ENCODE assay signal across 8 mouse cellular contexts in the genomic region with DNA sequence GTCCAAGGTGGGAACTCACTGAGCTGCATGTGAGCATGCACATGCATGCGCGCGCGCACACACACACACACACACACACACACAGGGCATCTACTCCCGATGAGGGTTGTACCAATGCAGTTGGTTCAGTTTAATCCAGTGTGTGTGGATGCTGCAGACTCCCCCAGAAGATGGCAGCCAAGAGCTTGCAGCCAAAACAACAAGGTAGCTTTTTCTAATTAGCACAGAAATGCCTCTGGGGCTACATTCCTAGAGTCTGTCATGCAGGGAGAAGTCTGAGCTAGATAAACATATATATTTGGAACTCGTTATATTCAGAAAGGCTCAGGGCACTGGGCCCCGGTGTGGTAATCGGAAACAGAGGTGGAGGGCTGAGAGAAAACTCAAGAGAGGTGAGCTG.
A peak's percentile ranks its signal among the peaks of the same experiment; 100 is the strongest.
DNase-seq lines count a peak whose midpoint lies in the region; ATAC-seq and TF ChIP-seq lines count a peak whose summit lies in the region.

No protein-coding gene starts in this region.

- peak overlapping the region; percentile 57; the same call in 1 of the 2 replicates for H3K27ac ChIP-seq in embryonic facial prominence, embryonic 14.5 days (replicated peaks; ENCODE audit: low read depth, low read length)
- H3K27ac ChIP-seq in hindbrain, embryonic 14.5 days: no peak overlapping the region

- H3K4me2 ChIP-seq in embryonic facial prominence, embryonic 14.5 days (ENCODE audit: low read depth, low read length): peak overlapping the region; percentile 21; the same call in 1 of the 2 replicates
- no peak overlapping the region for H3K4me2 ChIP-seq in hindbrain, embryonic 14.5 days (replicated peaks)

- H3K36me3 ChIP-seq in E14TG2a.4 (ENCODE audit: insufficient read depth, low read length): no peaks in the 10 kb centered on the region
- no peaks in the 10 kb centered on the region for H3K36me3 ChIP-seq in embryonic facial prominence, embryonic 14.5 days (ENCODE audit: control insufficient read depth, insufficient read depth, low read length)
- H3K36me3 ChIP-seq in hindbrain, embryonic 14.5 days (replicated peaks; ENCODE audit: control insufficient read depth, insufficient read depth): no peaks in the 10 kb centered on the region

- TF ChIP-seq CTCF in E14TG2a.4 (conservative IDR thresholded peaks at IDR 0.05; ENCODE audit: low read length): peak; percentile 37

- peak; percentile 36 to 71 for DNase-seq in adrenal gland, postnatal 36 days
- DNase-seq in embryonic facial prominence, embryonic 14.5 days (ENCODE audit: low spot score): peak; percentile 90
- peak; percentile 73 for DNase-seq in hindbrain, embryonic 14.5 days (ENCODE audit: low spot score)
- peak; percentile 56 to 66 for DNase-seq in layer of hippocampus, postnatal 36 days
- DNase-seq in lung, postnatal 4 days: peak; percentile 45 to 57
- peak; percentile 59 for DNase-seq in right cerebral cortex, postnatal 25 days
- DNase-seq in c-Kit-positive CD71-positive TER-119-positive erythroid progenitor cells, embryonic 14.5 days (ENCODE audit: low spot score): no peak

- peaks cover 9% of the 10 kb centered on the region for H3K4me1 ChIP-seq in E14TG2a.4 (replicated peaks; ENCODE audit: low read depth, low read length)
- peaks cover 17% of the 10 kb centered on the region for H3K4me1 ChIP-seq in embryonic facial prominence, embryonic 14.5 days (ENCODE audit: control insufficient read depth, insufficient read depth, low read length)
- H3K4me1 ChIP-seq in hindbrain, embryonic 14.5 days (replicated peaks; ENCODE audit: control insufficient read depth, insufficient read depth, low read length): peaks cover 19% of the 10 kb centered on the region; the same call in 1 of the 2 replicates

- H3K9ac ChIP-seq in embryonic facial prominence, embryonic 14.5 days (ENCODE audit: low read depth, low read length): no peak overlapping the region
- H3K9ac ChIP-seq in hindbrain, embryonic 14.5 days: no peak overlapping the region

- H3K9me3 ChIP-seq in E14TG2a.4 (ENCODE audit: low read length): no peaks in the 10 kb centered on the region
- no peaks in the 10 kb centered on the region for H3K9me3 ChIP-seq in embryonic facial prominence, embryonic 14.5 days (ENCODE audit: control insufficient read depth, low read length)
- no peaks in the 10 kb centered on the region for H3K9me3 ChIP-seq in hindbrain, embryonic 14.5 days (ENCODE audit: control insufficient read depth, low read length)

- peaks cover 4% of the 10 kb centered on the region; the same call in 1 of the 2 replicates for H3K27me3 ChIP-seq in E14TG2a.4 (ENCODE audit: insufficient read depth, low read length)
- no peaks in the 10 kb centered on the region for H3K27me3 ChIP-seq in embryonic facial prominence, embryonic 14.5 days (replicated peaks; ENCODE audit: control insufficient read depth, insufficient read depth, low read length)
- no peaks in the 10 kb centered on the region for H3K27me3 ChIP-seq in hindbrain, embryonic 14.5 days (ENCODE audit: control insufficient read depth, insufficient read depth, low read length)

- peak; percentile 70 for ATAC-seq in embryonic facial prominence, embryonic 14.5 days (ENCODE audit: low read depth)
- peak; percentile 63 for ATAC-seq in hindbrain, embryonic 14.5 days (ENCODE audit: low FRiP score)

- H3K4me3 ChIP-seq in E14TG2a.4 (replicated peaks; ENCODE audit: low read length): no peak overlapping the region
- H3K4me3 ChIP-seq in embryonic facial prominence, embryonic 14.5 days (ENCODE audit: low read depth, low read length): no peak overlapping the region
- H3K4me3 ChIP-seq in hindbrain, embryonic 14.5 days (replicated peaks; ENCODE audit: low read length): no peak overlapping the region

- 42% methylated on average over 8 of the region's 8 CpGs for WGBS in embryonic facial prominence, embryonic 14.5 days
- 63% methylated on average over 8 of the region's 8 CpGs for WGBS in hindbrain, embryonic 14.5 days
